Mouse (Mus musculus) embryonic facial prominence, embryonic 11.5 days (tissue): Measurements from ENCODE around the gene Stag2. TPM values are rescaled to one million over a fixed set of nuclear protein-coding genes. Genes with fewer than 3 reads are reported as not detected.

Experiments
- ATAC-seq: fragments of 200-750 bp; cut with Nextera tagmentation; replicated peaks from 2 replicates; pipeline ENCODE4 v1.8.0; 2017; ENCODE audit warnings: low read depth; ENCODE audit not compliant: insufficient number of reproducible peaks, low FRiP score, low TSS enrichment
- DNase-seq: peaks from one replicate; pipeline ENCODE4 v3.0.0-alpha.2; 2015; ENCODE audit warnings: low spot score
- H3K27ac ChIP-seq: fragments of 300-500 bp; sonication (generic); replicated peaks from 2 replicates; pipeline ENCODE4 v1.5.1; 2014; ENCODE audit warnings: mild to moderate bottlenecking, low read depth, low read length, control low read depth
- H3K27me3 ChIP-seq: fragments of 300-500 bp; sonication (generic); 2 replicates; pipeline ENCODE4 v1.6.1; 2014; ENCODE audit warnings: mild to moderate bottlenecking, low read length, moderate library complexity, mixed read lengths; ENCODE audit not compliant: control insufficient read depth, insufficient read depth
- H3K36me3 ChIP-seq: fragments of 300-500 bp; sonication (generic); replicated peaks from 2 replicates; pipeline ENCODE4 v1.6.1; 2014; ENCODE audit warnings: low read depth, mild to moderate bottlenecking, low read length, moderate library complexity, mixed read lengths; ENCODE audit not compliant: control insufficient read depth, insufficient read depth
- H3K4me1 ChIP-seq: fragments of 300-500 bp; sonication (generic); 2 replicates; pipeline ENCODE4 v1.6.1; 2014; ENCODE audit warnings: low read length, mixed read lengths; ENCODE audit not compliant: control insufficient read depth, insufficient read depth
- H3K4me2 ChIP-seq: fragments of 300-500 bp; sonication (generic); 2 replicates; pipeline ENCODE4 v1.6.1; 2014; ENCODE audit warnings: low read depth, mild to moderate bottlenecking, control low read depth, low read length, moderate library complexity
- H3K4me3 ChIP-seq: fragments of 300-500 bp; sonication (generic); 2 replicates; pipeline ENCODE4 v1.5.1; 2014; ENCODE audit warnings: low read depth, low read length, control low read depth
- H3K9ac ChIP-seq: fragments of 300-500 bp; sonication (generic); replicated peaks from 2 replicates; pipeline ENCODE4 v1.6.1; 2014; ENCODE audit warnings: mild to moderate bottlenecking, control low read depth, low read length
- H3K9me3 ChIP-seq: fragments of 300-500 bp; sonication (generic); replicated peaks from 2 replicates; pipeline ENCODE4 v1.6.1; 2016; ENCODE audit warnings: mild to moderate bottlenecking, low read length, inconsistent platforms, mixed read lengths; ENCODE audit not compliant: control insufficient read depth
- WGBS: fragments of 180-500 bp; shearing (Covaris S2); extraction: QIAGEN DNeasy Blood & Tissue Kit; methylation state at CpG from one replicate; pipeline ENCODE4 v1.1.7; 2014; 5-methylcytosine and 5-hydroxymethylcytosine counted together
- polyA plus RNA-seq: library from polyadenylated mRNA; unstranded; fragments of >200 nt; fragmentation: Nextera tagmentation; extraction: Ambion mirVana; gene quantifications from 2 replicates; pipeline ENCODE4 v1.2.1, GENCODE M21; 2014

The Stag2 gene
- polyA plus RNA-seq, 1 experiment from 2014 or later, result 66.1 TPM

DNA sequence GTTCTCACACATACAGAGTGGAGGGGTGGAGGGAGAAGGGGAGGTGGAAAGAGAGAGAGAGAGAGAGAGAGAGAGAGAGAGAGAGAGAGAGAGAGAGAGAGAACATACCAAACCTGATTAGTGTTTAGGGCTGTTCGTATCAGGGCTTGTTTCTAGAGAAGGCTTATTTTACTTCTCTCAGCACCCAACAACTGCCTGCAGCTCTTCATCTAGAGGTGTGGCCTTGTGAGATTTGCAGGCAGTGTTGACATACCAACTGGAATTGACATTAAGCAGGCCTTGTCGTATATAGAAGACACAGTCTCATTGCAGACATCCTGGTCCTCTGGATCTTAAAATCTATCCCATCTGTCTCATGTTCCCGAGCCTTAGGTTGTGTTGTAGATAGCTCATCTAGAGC, 141.1 kb downstream of the Stag2 start:
- ATAC-seq (no peak), DNase-seq (no peak)
- WGBS, result 68% methylated on average over 3 of the region's 3 CpGs
- Histone ChIP-seq H3K4me1 (no peaks in the 10 kb centered on the region), H3K9ac (no peak overlapping the region), H3K27ac (no peak overlapping the region), H3K9me3 (no peaks in the 10 kb centered on the region), H3K27me3 (no peaks in the 10 kb centered on the region), H3K4me3 (no peak overlapping the region), H3K4me2 (no peak overlapping the region), H3K36me3 (no peaks in the 10 kb centered on the region)

DNA sequence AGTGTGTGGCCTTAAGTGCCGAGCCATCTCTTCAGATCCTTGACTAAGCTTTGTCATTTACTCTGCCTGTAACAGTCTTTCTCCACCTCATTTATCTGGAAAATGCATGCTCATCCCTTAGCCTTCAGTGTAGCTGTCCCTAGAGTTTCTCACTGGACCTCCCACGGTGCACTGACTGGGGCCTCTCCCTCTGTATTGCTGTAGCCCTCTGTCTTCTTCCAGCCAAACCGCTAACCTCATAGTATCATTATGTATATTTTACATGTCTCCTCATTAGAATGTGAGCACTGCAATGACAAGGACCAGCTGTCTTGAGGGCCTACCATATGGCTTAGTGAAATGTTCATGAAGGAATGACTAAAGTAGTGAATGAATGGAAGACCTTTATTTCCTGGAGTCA, 166.1 kb downstream of the Stag2 start:
- no peaks in the 10 kb centered on the region for H3K27me3 ChIP-seq
- no peak overlapping the region for H3K4me3 ChIP-seq
- WGBS, result 86% methylated on average over 3 of the region's 3 CpGs
- H3K4me2 ChIP-seq, result no peak overlapping the region
- no peaks in the 10 kb centered on the region for H3K9me3 ChIP-seq
- H3K9ac ChIP-seq, result no peak overlapping the region
- no peaks in the 10 kb centered on the region for H3K4me1 ChIP-seq
- no peaks in the 10 kb centered on the region for H3K36me3 ChIP-seq
- H3K27ac ChIP-seq, result no peak overlapping the region
- DNase-seq, result no peak
- ATAC-seq, result no peak

DNA sequence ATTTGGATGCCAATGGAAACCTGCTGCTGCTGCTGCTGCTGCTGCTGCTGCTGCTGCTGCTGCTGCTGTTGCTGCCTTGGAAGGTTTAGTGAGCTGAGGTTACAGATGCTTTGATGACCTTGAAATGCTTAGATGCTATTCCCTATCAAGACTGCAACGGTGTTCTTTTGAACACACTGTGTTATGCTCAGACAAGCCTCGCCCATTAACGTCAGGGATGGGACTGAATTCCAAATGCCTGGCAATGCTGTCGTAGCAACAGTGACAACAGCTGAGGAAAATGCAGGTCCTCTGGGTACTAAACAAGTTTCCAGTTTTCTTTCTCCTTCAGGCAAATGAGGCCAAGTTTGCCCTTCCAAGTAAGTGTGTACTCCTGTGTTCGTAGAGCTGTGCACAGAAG, 171.3 kb downstream of the Stag2 start:
- no peaks in the 10 kb centered on the region for H3K9me3 ChIP-seq
- no peaks in the 10 kb centered on the region for H3K36me3 ChIP-seq
- H3K27ac ChIP-seq, result no peak overlapping the region
- DNase-seq (no peak), ATAC-seq (no peak)
- no peak overlapping the region for H3K4me2 ChIP-seq
- no peak overlapping the region for H3K4me3 ChIP-seq
- no peak overlapping the region for H3K9ac ChIP-seq
- 51% methylated on average over 5 of the region's 5 CpGs for WGBS
- H3K4me1 ChIP-seq, result no peaks in the 10 kb centered on the region
- no peaks in the 10 kb centered on the region for H3K27me3 ChIP-seq

DNA sequence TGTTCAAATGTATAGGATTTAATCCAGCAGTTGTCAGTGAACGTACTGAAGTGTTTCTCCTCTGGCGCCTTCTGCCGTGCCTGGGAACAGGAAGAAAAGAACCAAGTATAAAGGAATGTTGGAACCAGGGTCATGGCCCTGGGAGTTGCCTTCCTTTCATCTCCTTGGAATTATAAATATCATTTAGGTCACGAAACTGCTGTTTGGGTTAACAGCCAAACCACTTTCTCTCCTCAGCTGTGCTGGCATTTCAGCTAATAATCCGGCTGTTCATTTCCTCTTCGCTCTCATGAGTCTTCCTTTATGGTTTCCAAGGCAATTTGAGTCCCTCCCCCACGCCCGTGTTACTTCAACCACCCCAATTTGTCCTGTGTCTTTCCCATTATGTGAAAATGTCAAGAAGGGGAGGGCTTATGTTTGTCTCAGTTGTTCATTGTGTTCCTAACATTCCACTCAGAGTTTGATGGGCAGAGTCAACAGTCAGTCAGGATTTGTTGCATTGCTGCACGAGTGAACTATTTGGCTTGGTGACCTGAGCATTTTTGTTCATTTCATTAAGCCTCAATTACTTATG, 172.2 kb downstream of the Stag2 start:
- Histone ChIP-seq H3K4me2 (no peak overlapping the region), H3K9ac (no peak overlapping the region), H3K36me3 (no peaks in the 10 kb centered on the region), H3K27ac (no peak overlapping the region), H3K9me3 (no peaks in the 10 kb centered on the region), H3K27me3 (no peaks in the 10 kb centered on the region), H3K4me3 (no peak overlapping the region), H3K4me1 (no peaks in the 10 kb centered on the region)
- DNase-seq (peak; percentile 6), ATAC-seq (no peak)
- 36% methylated on average over 9 of the region's 9 CpGs for WGBS

DNA sequence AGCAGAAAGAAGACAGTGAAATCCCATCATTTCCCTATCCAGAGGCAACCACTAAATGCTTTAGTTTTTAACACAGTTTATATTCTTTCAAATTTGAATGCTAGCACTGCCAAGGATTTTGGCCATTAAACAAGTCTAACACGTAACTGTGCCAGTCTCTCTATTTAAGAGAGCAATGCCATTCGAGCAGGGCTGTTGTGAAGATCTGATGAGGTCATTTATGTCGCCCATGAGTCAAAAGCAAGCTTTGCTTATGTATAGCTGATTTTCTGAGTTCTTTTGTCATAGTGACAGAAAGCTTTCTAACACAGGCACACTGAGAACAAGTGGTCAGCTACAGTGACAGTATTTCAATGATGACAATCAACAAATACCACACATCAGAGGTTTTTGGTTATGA, 175.7 kb downstream of the Stag2 start:
- Histone ChIP-seq H3K4me3 (no peak overlapping the region), H3K4me2 (no peak overlapping the region), H3K9ac (no peak overlapping the region), H3K27ac (no peak overlapping the region), H3K27me3 (no peaks in the 10 kb centered on the region), H3K36me3 (no peaks in the 10 kb centered on the region), H3K4me1 (no peaks in the 10 kb centered on the region), H3K9me3 (no peaks in the 10 kb centered on the region)
- DNase-seq (no peak), ATAC-seq (no peak)
- 72% methylated on average over 3 of the region's 3 CpGs for WGBS

Other genes starting within 250 kb of the Stag2 start
- 90.2 and 107 TPM in 2 replicates for gene Thoc2, start 228.6 kb upstream of the Stag2 start, polyA plus RNA-seq
- gene Xiap, start 89.6 kb upstream of the Stag2 start, polyA plus RNA-seq, result 13.1 and 16.7 TPM in 2 replicates